Mouse (Mus musculus): Measurements from ENCODE around the gene Abtb2. TPM values are rescaled to one million over a fixed set of nuclear protein-coding genes. Genes with fewer than 3 reads are reported as not detected.

Abtb2 gene
- total and polyA plus RNA-seq, 2 experiments from 2014 or later, result 6.5 to 16.9 TPM

DNA sequence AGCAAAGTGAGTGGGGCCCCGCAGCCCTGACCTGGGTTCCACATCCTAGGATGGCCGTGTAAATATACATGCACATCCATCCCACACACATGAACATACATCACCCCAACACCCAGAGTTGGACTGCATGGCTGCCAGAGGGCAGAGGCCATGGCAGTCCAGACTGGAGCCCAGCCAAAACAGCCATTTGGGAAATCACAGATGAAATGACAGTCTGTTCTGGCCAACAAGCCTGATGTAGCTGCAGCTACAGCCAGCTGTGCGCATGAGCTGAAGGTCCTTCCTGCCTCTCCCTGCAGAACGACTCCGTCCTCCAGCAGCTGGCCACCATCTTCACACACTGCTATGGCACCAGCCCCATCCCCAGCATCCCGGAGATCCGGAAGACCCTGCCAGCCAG, 144.7 kb downstream of the Abtb2 start:
- ATAC-seq, result no peak
- 92% methylated on average over 7 of the region's 7 CpGs for WGBS

DNA sequence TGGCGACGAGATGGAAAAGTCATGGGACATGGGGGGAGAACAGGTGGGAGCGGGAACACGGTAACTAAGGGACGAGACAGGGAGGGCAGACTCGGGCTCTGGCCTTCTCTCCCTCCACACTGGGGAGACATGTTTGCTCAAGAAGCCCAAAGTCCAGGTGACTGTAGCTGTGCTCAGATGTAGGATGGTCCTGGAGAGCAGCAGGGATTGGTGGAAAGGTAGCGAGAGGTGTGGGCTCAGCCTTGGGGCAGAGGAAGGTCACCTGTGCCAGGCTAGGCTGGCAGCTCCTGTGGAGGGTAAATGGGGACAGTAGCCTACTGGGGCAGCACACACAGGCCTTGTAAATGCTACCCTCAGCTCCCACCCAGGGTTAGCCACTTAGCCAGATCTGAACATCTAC, 147.7 kb downstream of the Abtb2 start:
- WGBS, result 91% methylated on average over 7 of the region's 7 CpGs
- H3K27me3 ChIP-seq (ENCODE audit: insufficient read depth, low read length), result no peaks in the 10 kb centered on the region
- H3K4me2 ChIP-seq (ENCODE audit: low read depth), result no peak overlapping the region
- no peak overlapping the region for H3K4me3 ChIP-seq (ENCODE audit: low read depth, low read length)
- DNase-seq (no peak), ATAC-seq (no peak)
- peaks cover 5% of the 10 kb centered on the region; the same call in 1 of the 2 replicates for H3K36me3 ChIP-seq (ENCODE audit: insufficient read depth)
- TF ChIP-seq CTCF (IDR thresholded peaks at IDR 0.05; ENCODE audit: low read depth), result no peak
- no peak overlapping the region for H3K9ac ChIP-seq
- H3K9me3 ChIP-seq (ENCODE audit: low read length), result no peaks in the 10 kb centered on the region
- no peak overlapping the region for H3K27ac ChIP-seq (ENCODE audit: low read depth, low read length)
- no peaks in the 10 kb centered on the region for H3K4me1 ChIP-seq (ENCODE audit: insufficient read depth)

More for the DNA sequence above, 144.7 kb downstream of the Abtb2 start:
- Histone ChIP-seq H3K36me3 (ENCODE audit: insufficient read depth) (peaks cover 2% of the 10 kb centered on the region; the same call in 1 of the 2 replicates), H3K27me3 (ENCODE audit: insufficient read depth, low read length) (no peaks in the 10 kb centered on the region), H3K4me2 (ENCODE audit: low read depth) (no peak overlapping the region), H3K27ac (ENCODE audit: low read depth, low read length) (no peak overlapping the region), H3K4me1 (ENCODE audit: insufficient read depth) (no peaks in the 10 kb centered on the region), H3K9me3 (ENCODE audit: low read length) (no peaks in the 10 kb centered on the region), H3K4me3 (ENCODE audit: low read depth, low read length) (no peak overlapping the region), H3K9ac (no peak overlapping the region)
- no peak for TF ChIP-seq CTCF (IDR thresholded peaks at IDR 0.05; ENCODE audit: low read depth)
- no peak for DNase-seq

DNA sequence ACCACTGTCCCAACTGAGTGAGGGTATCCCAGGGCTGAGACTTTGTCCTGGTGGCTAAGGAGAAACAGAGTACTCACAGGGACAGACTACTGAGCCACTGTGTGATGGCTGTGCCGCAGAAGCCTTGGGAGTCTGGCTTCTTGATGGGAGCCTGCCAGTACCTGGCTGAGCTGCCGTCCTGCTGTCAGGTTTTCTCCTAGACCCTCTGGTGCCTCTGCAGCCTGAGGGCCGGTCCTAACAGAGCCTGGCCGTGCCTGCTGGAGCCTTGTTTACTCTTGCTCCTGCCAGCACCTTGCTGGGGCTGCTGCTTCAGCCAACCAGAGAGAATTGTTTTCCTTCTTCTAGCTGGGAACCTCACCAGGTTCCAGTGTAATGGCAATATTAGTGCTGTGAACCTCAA, 148.3 kb downstream of the Abtb2 start:
- DNase-seq (no peak), ATAC-seq (no peak)
- Histone ChIP-seq H3K27me3 (ENCODE audit: insufficient read depth, low read length) (no peaks in the 10 kb centered on the region), H3K4me3 (ENCODE audit: low read depth, low read length) (no peak overlapping the region), H3K27ac (ENCODE audit: low read depth, low read length) (no peak overlapping the region), H3K9ac (no peak overlapping the region), H3K9me3 (ENCODE audit: low read length) (no peaks in the 10 kb centered on the region), H3K4me1 (ENCODE audit: insufficient read depth) (no peaks in the 10 kb centered on the region), H3K36me3 (ENCODE audit: insufficient read depth) (peaks cover 5% of the 10 kb centered on the region; the same call in 1 of the 2 replicates), H3K4me2 (ENCODE audit: low read depth) (no peak overlapping the region)
- TF ChIP-seq CTCF (IDR thresholded peaks at IDR 0.05; ENCODE audit: low read depth), result no peak
- WGBS, result 63% methylated on average over 4 of the region's 4 CpGs

DNA sequence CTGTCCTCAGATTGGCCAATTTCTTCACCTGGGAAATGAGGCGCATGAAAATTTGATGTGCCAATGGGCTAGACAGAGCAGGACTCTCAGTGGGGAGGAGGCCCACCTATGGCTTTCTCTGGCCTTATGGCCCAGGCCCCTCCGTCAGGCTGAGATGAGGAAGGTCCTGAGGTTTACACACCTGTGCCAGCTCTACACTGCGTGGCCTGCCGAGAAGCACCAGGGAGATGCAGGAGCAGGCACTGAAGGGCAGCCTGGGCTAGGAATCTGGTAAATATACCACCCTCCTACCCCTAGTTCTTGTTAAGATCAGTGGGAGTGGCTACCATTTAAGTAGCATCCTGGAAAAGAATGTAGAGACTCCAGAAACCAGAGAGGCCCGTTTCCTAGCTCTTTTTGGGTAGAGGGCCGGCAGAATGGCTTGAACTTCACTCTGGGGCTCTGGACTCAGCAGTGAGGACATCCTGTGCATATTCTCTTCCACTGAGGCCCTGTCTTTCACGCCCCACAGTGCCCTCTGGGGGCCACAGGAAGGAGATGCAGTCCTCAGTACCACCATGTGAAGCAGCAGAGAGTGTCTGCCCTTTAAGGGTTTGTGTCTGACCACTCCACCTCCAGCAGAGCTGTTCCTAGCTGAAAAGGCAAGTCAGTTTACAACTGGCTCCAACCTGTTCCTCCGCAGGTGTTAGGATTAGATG, 152.6 kb downstream of the Abtb2 start:
- Histone ChIP-seq H3K4me3 (ENCODE audit: low read depth, low read length) (no peak overlapping the region), H3K9me3 (ENCODE audit: low read length) (no peaks in the 10 kb centered on the region), H3K4me2 (ENCODE audit: low read depth) (no peak overlapping the region), H3K36me3 (ENCODE audit: insufficient read depth) (peaks cover 24% of the 10 kb centered on the region), H3K9ac (no peak overlapping the region), H3K27ac (ENCODE audit: low read depth, low read length) (no peak overlapping the region), H3K4me1 (ENCODE audit: insufficient read depth) (no peaks in the 10 kb centered on the region), H3K27me3 (ENCODE audit: insufficient read depth, low read length) (no peaks in the 10 kb centered on the region)
- ATAC-seq (peak; percentile 91), DNase-seq (peak; percentile 80)
- peak; percentile 97 for TF ChIP-seq CTCF (IDR thresholded peaks at IDR 0.05; ENCODE audit: low read depth)
- WGBS, result 58% methylated on average over 8 of the region's 8 CpGs

DNA sequence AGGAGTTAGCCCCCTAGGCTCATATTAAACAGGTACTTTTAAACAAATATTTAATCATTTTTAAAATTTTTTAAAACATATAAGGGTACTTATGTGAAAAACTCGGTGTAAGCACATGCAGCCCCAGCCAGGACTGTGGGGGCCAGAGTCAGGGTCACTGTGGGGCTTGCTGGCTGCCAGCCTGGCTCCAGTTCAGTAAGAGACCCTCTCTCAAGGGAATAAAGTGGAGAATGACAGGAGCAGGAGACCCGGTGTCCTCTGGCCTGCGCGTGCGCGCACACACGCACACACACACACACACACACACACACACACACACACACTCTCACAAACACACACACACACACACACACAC, 153.2 kb downstream of the Abtb2 start:
- 94% methylated on average over 7 of the region's 7 CpGs for WGBS
- no peak for ATAC-seq
- peaks cover 29% of the 10 kb centered on the region for H3K36me3 ChIP-seq (ENCODE audit: insufficient read depth)

DNA sequence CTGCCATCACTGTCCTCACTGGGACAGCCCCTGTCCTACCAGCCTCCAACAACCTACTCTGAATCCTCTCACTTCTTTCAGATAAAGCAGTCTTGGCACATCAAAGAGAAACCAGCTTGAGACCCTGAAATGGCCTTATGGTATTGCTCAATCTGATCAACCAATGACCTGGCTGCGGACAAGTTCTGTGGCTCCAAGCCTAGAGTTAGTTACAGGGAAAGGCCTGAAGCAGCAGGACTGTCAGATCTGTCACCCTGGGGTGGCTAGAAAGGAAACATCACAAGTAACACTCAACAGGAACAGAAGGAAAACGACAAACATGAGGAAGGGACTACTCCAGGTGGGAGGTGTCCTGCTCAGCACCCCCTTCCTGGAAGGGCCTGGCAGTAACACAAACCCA, 158.4 kb downstream of the Abtb2 start:
- Histone ChIP-seq H3K9me3 (ENCODE audit: low read length) (no peaks in the 10 kb centered on the region), H3K4me2 (ENCODE audit: low read depth) (no peak overlapping the region), H3K9ac (no peak overlapping the region), H3K36me3 (ENCODE audit: insufficient read depth) (peaks cover 59% of the 10 kb centered on the region), H3K27me3 (ENCODE audit: insufficient read depth, low read length) (no peaks in the 10 kb centered on the region), H3K4me3 (ENCODE audit: low read depth, low read length) (no peak overlapping the region), H3K4me1 (ENCODE audit: insufficient read depth) (no peaks in the 10 kb centered on the region), H3K27ac (ENCODE audit: low read depth, low read length) (no peak overlapping the region)
- no peak for DNase-seq
- 94% methylated on average over 2 of the region's 2 CpGs for WGBS
- TF ChIP-seq CTCF (IDR thresholded peaks at IDR 0.05; ENCODE audit: low read depth), result no peak
- no peak for ATAC-seq

More for the DNA sequence above, 153.2 kb downstream of the Abtb2 start:
- DNase-seq, result no peak
- H3K27me3 ChIP-seq (ENCODE audit: insufficient read depth, low read length), result no peaks in the 10 kb centered on the region
- H3K9ac ChIP-seq, result no peak overlapping the region
- no peaks in the 10 kb centered on the region for H3K4me1 ChIP-seq (ENCODE audit: insufficient read depth)
- no peak overlapping the region for H3K4me3 ChIP-seq (ENCODE audit: low read depth, low read length)
- no peaks in the 10 kb centered on the region for H3K9me3 ChIP-seq (ENCODE audit: low read length)
- no peak for TF ChIP-seq CTCF (IDR thresholded peaks at IDR 0.05; ENCODE audit: low read depth)
- no peak overlapping the region for H3K4me2 ChIP-seq (ENCODE audit: low read depth)
- no peak overlapping the region for H3K27ac ChIP-seq (ENCODE audit: low read depth, low read length)

GRCm38 (mm10) chr2:103728027-103728540, 162.0 kb downstream of the Abtb2 start:
- H3K4me2 ChIP-seq (ENCODE audit: low read depth), result no peak overlapping the region
- 86% methylated on average over 12 of the region's 12 CpGs for WGBS

More at GRCm38 (mm10) chr2:103728027-103728540, 162.0 kb downstream of the Abtb2 start:
- no peak for ATAC-seq
- H3K4me1 ChIP-seq (ENCODE audit: insufficient read depth), result no peaks in the 10 kb centered on the region
- TF ChIP-seq CTCF (IDR thresholded peaks at IDR 0.05; ENCODE audit: low read depth), result no peak
- no peak overlapping the region for H3K9ac ChIP-seq
- DNase-seq, result no peak
- H3K4me3 ChIP-seq (ENCODE audit: low read depth, low read length), result no peak overlapping the region
- H3K9me3 ChIP-seq (ENCODE audit: low read length), result no peaks in the 10 kb centered on the region
- H3K27ac ChIP-seq (ENCODE audit: low read depth, low read length), result no peak overlapping the region
- peaks cover 72% of the 10 kb centered on the region for H3K36me3 ChIP-seq (ENCODE audit: insufficient read depth)
- no peaks in the 10 kb centered on the region for H3K27me3 ChIP-seq (ENCODE audit: insufficient read depth, low read length)
